Mouse (Mus musculus): ENCODE results near the gene Dgcr6. TPM values are rescaled to one million over a fixed set of nuclear protein-coding genes. Genes with fewer than 3 reads are reported as not detected.

Gene Dgcr6
- polyA plus RNA-seq, 1 experiment from 2014 or later = 135 TPM

DNA sequence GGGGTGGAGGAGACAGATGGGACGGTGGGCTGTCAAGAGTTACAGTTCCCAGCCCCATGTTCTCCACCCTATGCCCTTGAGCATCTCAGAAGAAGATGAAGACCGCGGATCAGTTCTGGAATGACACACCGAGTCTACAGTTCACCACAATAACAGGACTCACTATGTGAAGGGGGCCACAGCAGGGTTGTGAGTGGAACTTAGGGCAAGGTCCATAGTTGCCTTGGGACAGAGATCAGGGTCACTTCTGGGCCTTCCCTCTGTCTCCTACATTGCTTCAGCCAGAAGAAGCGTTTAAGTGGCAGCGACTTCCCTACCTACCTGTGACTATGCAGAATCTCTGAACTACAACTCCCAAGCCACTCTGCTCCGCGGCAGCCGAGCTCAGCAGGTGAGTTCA, 15.6 kb upstream of the Dgcr6 start:
- 46% methylated on average over 9 of the region's 9 CpGs for WGBS

DNA sequence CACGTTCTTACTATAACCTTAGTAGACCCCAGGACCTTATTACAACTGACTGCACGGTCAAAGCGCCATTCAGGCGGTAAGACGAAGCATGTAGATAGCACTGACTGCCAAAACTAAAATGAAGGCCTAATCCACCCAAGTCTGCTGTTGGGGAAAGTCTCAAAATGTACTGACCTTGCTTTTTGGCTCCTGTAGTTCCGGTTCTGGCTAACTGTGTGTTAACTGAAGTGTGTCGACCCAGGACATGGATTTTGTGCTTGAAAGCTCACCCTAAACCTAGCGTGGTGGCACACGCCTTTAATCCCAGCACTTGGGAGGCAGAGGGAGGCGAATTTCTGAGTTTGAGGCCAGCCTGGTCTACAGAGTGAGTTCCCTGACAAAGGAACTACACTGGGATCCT, 7.7 kb upstream of the Dgcr6 start:
- peaks cover 2% of the 10 kb centered on the region for H3K27me3 ChIP-seq
- no peak overlapping the region for H3K27ac ChIP-seq
- 83% methylated on average over 10 of the region's 10 CpGs for WGBS

More for the DNA sequence above, 15.6 kb upstream of the Dgcr6 start:
- no peak overlapping the region for H3K4me2 ChIP-seq
- no peak overlapping the region for H3K4me3 ChIP-seq (replicated peaks)
- peaks cover 19% of the 10 kb centered on the region for H3K27me3 ChIP-seq
- H3K36me3 ChIP-seq = no peaks in the 10 kb centered on the region
- no peak overlapping the region for H3K27ac ChIP-seq
- H3K9me3 ChIP-seq = peaks cover 4% of the 10 kb centered on the region; the same call in 1 of the 2 replicates
- H3K9ac ChIP-seq (replicated peaks) = no peak overlapping the region
- H3K4me1 ChIP-seq (replicated peaks) = no peaks in the 10 kb centered on the region
- no peak for ATAC-seq (ENCODE audit: insufficient number of reproducible peaks, insufficient read depth, low FRiP score, low TSS enrichment, low read depth)

DNA sequence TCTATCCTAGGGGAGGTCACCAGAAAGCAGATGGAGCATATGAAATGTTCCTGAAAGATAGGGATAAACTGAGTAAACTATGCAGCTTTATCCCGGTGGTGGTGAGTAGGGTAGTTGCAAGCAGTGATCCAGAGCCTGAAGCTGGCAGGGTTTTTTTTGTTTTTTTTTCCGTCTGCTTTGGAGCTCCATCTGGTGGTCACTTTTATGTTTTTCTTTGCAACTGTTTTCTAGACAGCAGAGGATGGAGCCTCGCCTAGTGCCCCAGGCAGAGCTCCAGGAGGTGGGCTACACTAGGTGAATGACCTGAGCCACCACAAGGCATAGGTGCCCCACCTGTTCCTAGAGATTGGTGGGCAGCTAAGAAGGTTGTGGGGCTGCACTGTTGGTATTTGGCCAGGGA, 5.0 kb upstream of the Dgcr6 start:
- ATAC-seq (ENCODE audit: insufficient number of reproducible peaks, insufficient read depth, low FRiP score, low TSS enrichment, low read depth) = peak; percentile 36; the same call in 1 of the 2 replicates
- Histone ChIP-seq H3K27me3 (peaks cover 5% of the 10 kb centered on the region), H3K9me3 (no peaks in the 10 kb centered on the region), H3K4me2 (no peak overlapping the region), H3K27ac (no peak overlapping the region), H3K36me3 (no peaks in the 10 kb centered on the region), H3K4me3 (replicated peaks) (no peak overlapping the region), H3K9ac (replicated peaks) (no peak overlapping the region), H3K4me1 (replicated peaks) (0 out of 2 replicates have a peak, but pooled peaks cover 4% of the 10 kb centered on the region)
- 3% methylated on average over 3 of the region's 3 CpGs for WGBS

More for the DNA sequence above, 7.7 kb upstream of the Dgcr6 start:
- Histone ChIP-seq H3K4me2 (no peak overlapping the region), H3K9ac (replicated peaks) (no peak overlapping the region), H3K9me3 (no peaks in the 10 kb centered on the region), H3K36me3 (no peaks in the 10 kb centered on the region), H3K4me3 (replicated peaks) (no peak overlapping the region), H3K4me1 (replicated peaks) (no peaks in the 10 kb centered on the region)
- ATAC-seq (ENCODE audit: insufficient number of reproducible peaks, insufficient read depth, low FRiP score, low TSS enrichment, low read depth) = no peak

GRCm38 (mm10) chr16:18048071-18048470, 4.6 kb upstream of the Dgcr6 start:
- 75% methylated on average over 8 of the region's 8 CpGs for WGBS
- H3K36me3 ChIP-seq = no peaks in the 10 kb centered on the region
- H3K4me2 ChIP-seq = no peak overlapping the region
- 0 out of 2 replicates have a peak, but pooled peaks have one; percentile 4 for ATAC-seq (ENCODE audit: insufficient number of reproducible peaks, insufficient read depth, low FRiP score, low TSS enrichment, low read depth)
- no peak overlapping the region for H3K4me3 ChIP-seq (replicated peaks)
- H3K4me1 ChIP-seq (replicated peaks) = 0 out of 2 replicates have a peak, but pooled peaks cover 7% of the 10 kb centered on the region
- no peaks in the 10 kb centered on the region for H3K9me3 ChIP-seq
- H3K9ac ChIP-seq (replicated peaks) = no peak overlapping the region
- H3K27me3 ChIP-seq = peaks cover 5% of the 10 kb centered on the region
- H3K27ac ChIP-seq = no peak overlapping the region

- Histone ChIP-seq H3K4me3 (replicated peaks) (no peak overlapping the region), H3K4me1 (replicated peaks) (peaks cover 7% of the 10 kb centered on the region; the same call in 1 of the 2 replicates), H3K4me2 (no peak overlapping the region), H3K27me3 (0 out of 2 replicates have a peak, but pooled peaks cover 3% of the 10 kb centered on the region), H3K27ac (no peak overlapping the region), H3K9me3 (no peaks in the 10 kb centered on the region), H3K36me3 (no peaks in the 10 kb centered on the region), H3K9ac (replicated peaks) (no peak overlapping the region)
- peak; percentile 38; the same call in 1 of the 2 replicates for ATAC-seq (ENCODE audit: insufficient number of reproducible peaks, insufficient read depth, low FRiP score, low TSS enrichment, low read depth)
- 61% methylated on average over 7 of the region's 7 CpGs for WGBS
These were observed 338 bp upstream of the Dgcr6 start for GRCm38 (mm10) chr16:18052322-18052721.

- H3K9me3 ChIP-seq = no peaks in the 10 kb centered on the region
- no peak overlapping the region for H3K9ac ChIP-seq (replicated peaks)
- no peaks in the 10 kb centered on the region for H3K36me3 ChIP-seq
- peaks cover 4% of the 10 kb centered on the region; the same call in 1 of the 2 replicates for H3K27me3 ChIP-seq
- no peak overlapping the region for H3K4me3 ChIP-seq (replicated peaks)
- ATAC-seq (ENCODE audit: insufficient number of reproducible peaks, insufficient read depth, low FRiP score, low TSS enrichment, low read depth) = no peak
- WGBS = 65% methylated on average over 2 of the region's 2 CpGs
- no peak overlapping the region for H3K4me2 ChIP-seq
- H3K4me1 ChIP-seq (replicated peaks) = peaks cover 7% of the 10 kb centered on the region
- H3K27ac ChIP-seq = no peak overlapping the region
These were observed 3.6 kb downstream of the Dgcr6 start for GRCm38 (mm10) chr16:18056215-18056614.

DNA sequence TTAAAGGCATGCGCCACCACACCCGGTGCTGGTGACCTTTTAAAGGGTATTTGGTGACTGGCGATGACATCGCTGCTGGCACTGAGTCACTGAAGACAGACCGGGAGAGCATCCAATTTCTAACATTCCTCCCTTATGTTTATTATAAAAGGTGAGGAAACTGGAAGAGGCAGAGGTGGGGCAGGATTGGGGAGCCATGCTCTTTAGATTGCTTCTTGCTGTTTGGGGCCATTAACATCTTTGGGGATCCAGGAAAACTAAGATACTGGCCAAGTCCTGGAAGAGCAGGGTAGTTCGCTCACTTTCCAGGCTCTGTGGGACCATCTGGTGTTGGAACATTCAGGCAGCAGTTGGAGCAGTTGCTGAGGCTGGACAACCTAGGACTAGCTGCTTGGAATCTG, 5.7 kb downstream of the Dgcr6 start:
- no peak overlapping the region for H3K4me2 ChIP-seq
- peaks cover 7% of the 10 kb centered on the region; the same call in 1 of the 2 replicates for H3K27me3 ChIP-seq
- WGBS = 80% methylated on average over 6 of the region's 6 CpGs
- no peak overlapping the region for H3K4me3 ChIP-seq (replicated peaks)
- H3K9ac ChIP-seq (replicated peaks) = no peak overlapping the region
- H3K4me1 ChIP-seq (replicated peaks) = no peaks in the 10 kb centered on the region; the same call in none of the 2 replicates
- ATAC-seq (ENCODE audit: insufficient number of reproducible peaks, insufficient read depth, low FRiP score, low TSS enrichment, low read depth) = no peak
- H3K9me3 ChIP-seq = no peaks in the 10 kb centered on the region
- H3K36me3 ChIP-seq = no peaks in the 10 kb centered on the region
- no peak overlapping the region for H3K27ac ChIP-seq

GRCm38 (mm10) chr16:18059243-18059642, 6.6 kb downstream of the Dgcr6 start:
- 74% methylated on average over 10 of the region's 10 CpGs for WGBS
- H3K4me1 ChIP-seq (replicated peaks) = no peaks in the 10 kb centered on the region; the same call in none of the 2 replicates
- ATAC-seq (ENCODE audit: insufficient number of reproducible peaks, insufficient read depth, low FRiP score, low TSS enrichment, low read depth) = no peak

DNA sequence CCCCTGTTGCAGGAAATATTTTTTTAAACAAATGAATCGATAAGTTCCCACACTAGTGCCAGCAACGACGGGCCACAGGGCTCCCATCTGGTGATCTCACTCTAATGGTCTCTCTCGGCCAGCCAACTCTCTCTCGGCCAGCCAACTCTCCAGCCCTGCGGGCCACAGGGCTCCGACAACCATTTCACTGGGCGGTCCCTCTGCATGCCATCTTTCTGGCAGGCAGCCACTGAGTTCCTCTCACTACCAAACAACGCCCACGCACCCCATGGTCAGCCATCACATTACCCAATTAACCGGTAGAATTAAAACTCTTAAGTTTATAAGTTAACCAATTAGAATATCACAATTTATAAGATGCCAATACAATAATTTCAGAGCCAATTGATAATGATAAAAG, 8.5 kb downstream of the Dgcr6 start:
- no peak overlapping the region for H3K4me3 ChIP-seq (replicated peaks)
- no peak overlapping the region for H3K9ac ChIP-seq (replicated peaks)
- no peaks in the 10 kb centered on the region for H3K9me3 ChIP-seq
- no peak overlapping the region for H3K27ac ChIP-seq
- whole genome bisulfite sequencing = 81% methylated on average over 11 of the region's 11 CpGs
- no peak for ATAC-seq (ENCODE audit: insufficient number of reproducible peaks, insufficient read depth, low FRiP score, low TSS enrichment, low read depth)
- peaks cover 4% of the 10 kb centered on the region for H3K4me1 ChIP-seq (replicated peaks)
- H3K27me3 ChIP-seq = peaks cover 7% of the 10 kb centered on the region; the same call in 1 of the 2 replicates
- H3K36me3 ChIP-seq = no peaks in the 10 kb centered on the region
- H3K4me2 ChIP-seq = no peak overlapping the region

More at GRCm38 (mm10) chr16:18059243-18059642, 6.6 kb downstream of the Dgcr6 start:
- Histone ChIP-seq H3K9me3 (no peaks in the 10 kb centered on the region), H3K9ac (replicated peaks) (no peak overlapping the region), H3K36me3 (no peaks in the 10 kb centered on the region), H3K4me2 (no peak overlapping the region), H3K27me3 (peaks cover 7% of the 10 kb centered on the region; the same call in 1 of the 2 replicates), H3K4me3 (replicated peaks) (no peak overlapping the region), H3K27ac (no peak overlapping the region)

GRCm38 (mm10) chr16:18066060-18067009, 13.7 kb downstream of the Dgcr6 start:
- Histone ChIP-seq H3K36me3 (peaks cover 35% of the 10 kb centered on the region), H3K4me3 (replicated peaks) (peak overlapping the region; percentile 83), H3K9me3 (no peaks in the 10 kb centered on the region), H3K4me2 (peak overlapping the region; percentile 86), H3K27ac (peak overlapping the region; percentile 94), H3K9ac (replicated peaks) (peak overlapping the region; percentile 90), H3K27me3 (0 out of 2 replicates have a peak, but pooled peaks cover 3% of the 10 kb centered on the region), H3K4me1 (replicated peaks) (peaks cover 16% of the 10 kb centered on the region)
- ATAC-seq (ENCODE audit: insufficient number of reproducible peaks, insufficient read depth, low FRiP score, low TSS enrichment, low read depth) = peak; percentile 90
- under 1% methylated on average over 80 of the region's 81 CpGs for WGBS

- peaks cover 60% of the 10 kb centered on the region for H3K36me3 ChIP-seq
- no peak for ATAC-seq (ENCODE audit: insufficient number of reproducible peaks, insufficient read depth, low FRiP score, low TSS enrichment, low read depth)
- peaks cover 16% of the 10 kb centered on the region for H3K4me1 ChIP-seq (replicated peaks)
- H3K27ac ChIP-seq = no peak overlapping the region
- no peaks in the 10 kb centered on the region for H3K9me3 ChIP-seq
- 86% methylated on average over 8 of the region's 8 CpGs for WGBS
- no peak overlapping the region for H3K4me3 ChIP-seq (replicated peaks)
- no peak overlapping the region for H3K4me2 ChIP-seq
- H3K27me3 ChIP-seq = no peaks in the 10 kb centered on the region
- H3K9ac ChIP-seq (replicated peaks) = no peak overlapping the region
These were observed 16.2 kb downstream of the Dgcr6 start for GRCm38 (mm10) chr16:18068653-18069376.

Data from limb, embryonic 12.5 days (tissue).